Mouse (Mus musculus): ENCODE measurements around the gene Ppy. TPM values are rescaled to one million over a fixed set of nuclear protein-coding genes. Genes with fewer than 3 reads are reported as not detected.

Gene Ppy
- polyA plus RNA-seq, 1 experiment from 2014 or later, result not detected

GRCm38 (mm10) chr11:102117386-102117785 is 16.3 kb upstream of the Ppy start:
- no peaks in the 10 kb centered on the region; the same call in 1 of the 2 replicates for H3K4me1 ChIP-seq
- H3K9ac ChIP-seq (replicated peaks), result no peak overlapping the region
- H3K4me2 ChIP-seq (replicated peaks), result no peak overlapping the region
- peaks cover 4% of the 10 kb centered on the region for H3K27me3 ChIP-seq
- H3K36me3 ChIP-seq, result no peaks in the 10 kb centered on the region
- H3K27ac ChIP-seq (replicated peaks), result no peak overlapping the region
- no peaks in the 10 kb centered on the region for H3K9me3 ChIP-seq
- WGBS, result 85% methylated on average over 6 of the region's 6 CpGs
- H3K4me3 ChIP-seq, result no peak overlapping the region
- ATAC-seq (ENCODE audit: low FRiP score, low read depth), result no peak

- Histone ChIP-seq H3K4me2 (replicated peaks) (no peak overlapping the region), H3K4me3 (no peak overlapping the region), H3K27me3 (peaks cover 4% of the 10 kb centered on the region), H3K4me1 (no peaks in the 10 kb centered on the region; the same call in 1 of the 2 replicates), H3K9me3 (no peaks in the 10 kb centered on the region), H3K36me3 (no peaks in the 10 kb centered on the region), H3K9ac (replicated peaks) (no peak overlapping the region), H3K27ac (replicated peaks) (no peak overlapping the region)
- ATAC-seq (ENCODE audit: low FRiP score, low read depth), result no peak
- 85% methylated on average over 8 of the region's 8 CpGs for WGBS
These were observed 15.1 kb upstream of the Ppy start for GRCm38 (mm10) chr11:102116241-102116640.

DNA sequence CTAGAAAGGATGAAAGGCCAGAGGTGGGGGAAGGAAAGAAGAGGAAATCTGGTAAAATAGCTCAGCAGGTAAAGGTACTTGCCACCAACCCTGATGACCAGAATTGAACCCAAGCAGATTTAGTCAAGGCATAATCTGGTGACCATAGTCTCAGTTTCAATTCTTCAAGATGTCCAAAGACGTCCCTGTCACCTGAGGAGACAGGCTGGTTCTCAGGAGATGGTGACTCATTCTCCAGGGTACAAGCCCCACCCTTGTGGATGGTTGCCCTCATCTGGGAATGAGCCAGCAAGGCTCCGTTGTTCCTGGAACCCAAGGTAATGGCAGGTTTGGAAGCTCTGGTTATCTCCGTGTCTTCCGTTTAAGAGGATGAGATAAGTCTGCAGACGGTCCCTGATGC is 10.5 kb upstream of the Ppy start:
- Histone ChIP-seq H3K9me3 (no peaks in the 10 kb centered on the region), H3K27ac (replicated peaks) (no peak overlapping the region), H3K4me2 (replicated peaks) (no peak overlapping the region), H3K4me3 (no peak overlapping the region), H3K27me3 (peaks cover 32% of the 10 kb centered on the region), H3K4me1 (peaks cover 3% of the 10 kb centered on the region; the same call in 1 of the 2 replicates), H3K9ac (replicated peaks) (no peak overlapping the region), H3K36me3 (no peaks in the 10 kb centered on the region)
- WGBS, result 83% methylated on average over 5 of the region's 5 CpGs
- no peak for ATAC-seq (ENCODE audit: low FRiP score, low read depth)

DNA sequence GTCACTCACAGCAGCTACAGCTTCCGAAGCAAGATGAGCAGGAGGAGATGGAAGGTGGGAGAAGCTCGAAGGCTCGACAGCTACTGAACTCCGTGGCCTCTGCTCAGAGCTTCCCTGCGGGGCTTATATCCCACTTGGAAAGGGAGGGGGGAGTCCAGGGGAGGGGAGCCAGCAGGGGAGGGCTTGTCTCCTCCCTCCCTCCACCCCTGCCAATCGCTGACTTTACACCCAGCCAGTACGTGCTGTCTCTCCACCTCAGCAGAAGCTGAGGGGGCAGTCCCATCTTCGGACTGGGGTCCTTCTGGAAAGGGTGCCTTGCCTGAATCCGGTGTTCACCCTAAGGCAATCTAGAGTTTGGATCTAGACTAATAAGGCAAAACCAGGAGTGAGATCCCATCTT is 6.6 kb upstream of the Ppy start, which contains the start of gene Pyy:
Gene Pyy (minus strand): TSS at position 101 of the 400 bp plus-strand sequence.
- peaks cover 3% of the 10 kb centered on the region; the same call in 1 of the 2 replicates for H3K4me1 ChIP-seq
- peaks cover 66% of the 10 kb centered on the region for H3K27me3 ChIP-seq
- no peak within 1 kb of the TSS for H3K9ac ChIP-seq (replicated peaks)
- no peak for ATAC-seq (ENCODE audit: low FRiP score, low read depth)
- H3K9me3 ChIP-seq, result no peaks in the 10 kb centered on the region
- no peak within 1 kb of the TSS for H3K27ac ChIP-seq (replicated peaks)
- H3K4me3 ChIP-seq, result 0 out of 2 replicates have a peak within 1 kb of the TSS, but pooled peaks have one; percentile 9
- no peaks in the 10 kb centered on the region for H3K36me3 ChIP-seq
- no peak within 1 kb of the TSS for H3K4me2 ChIP-seq (replicated peaks)
- WGBS, result 12% methylated on average over 9 of the region's 9 CpGs

DNA sequence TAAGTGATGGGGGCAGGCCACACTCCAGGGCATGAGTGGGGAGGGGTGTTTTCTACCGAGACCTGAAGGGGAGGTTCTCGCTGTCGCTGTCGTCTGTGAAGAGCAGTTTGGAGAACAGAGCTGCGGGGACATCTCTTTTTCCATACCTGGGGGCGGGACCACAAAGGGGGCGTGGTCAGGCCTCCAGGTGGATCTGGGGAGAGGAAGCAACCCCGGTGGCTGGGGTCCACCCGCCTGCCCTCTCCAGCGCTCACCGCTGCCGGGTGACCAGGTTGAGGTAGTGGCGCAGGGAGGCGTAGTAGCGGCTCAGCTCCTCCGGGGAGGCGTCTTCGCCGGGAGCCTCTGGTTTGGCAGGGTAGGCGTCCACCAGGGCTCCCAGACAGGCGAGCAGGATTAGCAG is 5.8 kb upstream of the Ppy start:
- 0 out of 2 replicates have a peak overlapping the region, but pooled peaks have one; percentile 9 for H3K4me3 ChIP-seq
- H3K4me1 ChIP-seq, result peaks cover 3% of the 10 kb centered on the region; the same call in 1 of the 2 replicates
- no peak overlapping the region for H3K27ac ChIP-seq (replicated peaks)
- H3K9me3 ChIP-seq, result no peaks in the 10 kb centered on the region
- no peak overlapping the region for H3K4me2 ChIP-seq (replicated peaks)
- ATAC-seq (ENCODE audit: low FRiP score, low read depth), result no peak
- no peak overlapping the region for H3K9ac ChIP-seq (replicated peaks)
- 4% methylated on average over 21 of the region's 21 CpGs for WGBS
- H3K27me3 ChIP-seq, result peaks cover 72% of the 10 kb centered on the region
- H3K36me3 ChIP-seq, result no peaks in the 10 kb centered on the region

DNA sequence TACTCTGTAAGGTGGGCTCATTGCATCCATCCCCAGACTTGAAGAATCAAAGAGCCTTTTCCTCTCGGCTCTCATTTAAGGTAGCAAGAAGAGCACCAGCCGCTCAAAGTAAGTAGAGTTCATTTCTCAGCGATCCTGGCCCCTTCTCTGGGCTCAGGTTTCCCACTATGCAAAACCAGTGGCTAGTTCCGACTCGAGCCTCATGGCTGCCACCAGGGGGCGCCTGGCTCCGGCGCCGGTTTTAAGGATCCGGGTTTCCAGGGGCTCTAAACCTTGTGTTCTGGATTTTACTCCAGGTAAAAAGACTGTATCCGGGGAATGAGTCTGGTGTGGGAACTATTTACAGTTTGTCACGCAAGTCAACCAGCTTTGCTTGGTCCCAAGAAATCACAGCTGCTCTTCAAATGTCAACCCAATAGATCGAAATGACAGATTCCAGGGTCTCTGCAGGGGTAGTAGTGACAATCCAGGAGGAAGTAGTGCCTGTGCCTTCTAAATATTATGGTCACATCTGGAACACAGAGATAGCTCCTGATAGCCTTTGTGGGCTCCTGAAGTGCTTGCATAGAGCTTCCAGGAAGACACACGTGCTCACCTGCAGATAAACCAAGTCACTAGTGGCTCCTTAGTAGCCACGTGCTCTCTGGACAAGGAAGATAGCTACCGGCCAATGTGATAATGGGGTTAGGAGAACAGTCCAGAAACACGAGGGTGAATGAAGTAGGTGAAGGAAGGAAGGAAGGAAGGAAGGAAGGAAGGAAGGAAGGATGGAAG is 1.6 kb upstream of the Ppy start:
- Histone ChIP-seq H3K4me2 (replicated peaks) (no peak overlapping the region), H3K9ac (replicated peaks) (no peak overlapping the region), H3K27ac (replicated peaks) (no peak overlapping the region), H3K9me3 (no peaks in the 10 kb centered on the region), H3K27me3 (peaks cover 84% of the 10 kb centered on the region), H3K36me3 (no peaks in the 10 kb centered on the region), H3K4me1 (peaks cover 3% of the 10 kb centered on the region; the same call in 1 of the 2 replicates), H3K4me3 (no peak overlapping the region)
- ATAC-seq (ENCODE audit: low FRiP score, low read depth), result no peak
- 19% methylated on average over 17 of the region's 17 CpGs for WGBS

DNA sequence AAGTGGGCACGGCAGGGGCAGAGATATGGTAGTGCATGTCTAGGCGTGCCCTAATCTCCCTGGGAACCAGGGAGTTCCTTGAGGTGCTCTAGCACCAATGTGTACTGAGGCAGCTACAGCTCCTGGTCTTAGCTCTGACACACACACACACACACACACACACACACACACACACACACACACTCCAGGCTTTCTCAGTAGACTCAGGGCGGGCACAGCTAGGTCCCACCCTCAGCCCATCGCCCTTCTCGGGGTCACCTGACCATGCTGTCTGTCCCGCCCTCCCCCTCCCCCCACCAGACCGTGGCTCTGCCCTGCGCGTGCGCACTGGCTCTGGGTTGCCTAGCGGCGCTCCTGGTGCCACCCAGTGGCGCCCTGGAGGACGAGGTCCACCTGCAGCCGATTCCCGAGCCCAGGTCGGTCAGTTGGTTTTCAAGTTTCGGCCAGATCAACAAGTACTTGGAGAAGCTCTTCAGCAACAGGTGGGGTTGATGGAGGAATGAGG is 4.2 kb downstream of the Ppy start:
- no peaks in the 10 kb centered on the region for H3K9me3 ChIP-seq
- H3K4me3 ChIP-seq, result peak overlapping the region; percentile 19; the same call in 1 of the 2 replicates
- H3K27ac ChIP-seq (replicated peaks), result no peak overlapping the region
- H3K36me3 ChIP-seq, result no peaks in the 10 kb centered on the region
- H3K4me2 ChIP-seq (replicated peaks), result peak overlapping the region; percentile 51
- WGBS, result 10% methylated on average over 18 of the region's 18 CpGs
- peaks cover 32% of the 10 kb centered on the region for H3K27me3 ChIP-seq
- H3K9ac ChIP-seq (replicated peaks), result no peak overlapping the region
- ATAC-seq (ENCODE audit: low FRiP score, low read depth), result peak; percentile 91
- peaks cover 13% of the 10 kb centered on the region for H3K4me1 ChIP-seq

GRCm38 (mm10) chr11:102096446-102096845 is 4.7 kb downstream of the Ppy start:
- H3K4me3 ChIP-seq, result peak overlapping the region; percentile 19; the same call in 1 of the 2 replicates
- H3K27me3 ChIP-seq, result peaks cover 32% of the 10 kb centered on the region
- no peaks in the 10 kb centered on the region for H3K36me3 ChIP-seq
- ATAC-seq (ENCODE audit: low FRiP score, low read depth), result no peak
- peaks cover 13% of the 10 kb centered on the region for H3K4me1 ChIP-seq
- H3K9ac ChIP-seq (replicated peaks), result no peak overlapping the region
- WGBS, result 73% methylated on average over 5 of the region's 5 CpGs
- no peaks in the 10 kb centered on the region for H3K9me3 ChIP-seq
- H3K27ac ChIP-seq (replicated peaks), result no peak overlapping the region
- H3K4me2 ChIP-seq (replicated peaks), result peak overlapping the region; percentile 51

DNA sequence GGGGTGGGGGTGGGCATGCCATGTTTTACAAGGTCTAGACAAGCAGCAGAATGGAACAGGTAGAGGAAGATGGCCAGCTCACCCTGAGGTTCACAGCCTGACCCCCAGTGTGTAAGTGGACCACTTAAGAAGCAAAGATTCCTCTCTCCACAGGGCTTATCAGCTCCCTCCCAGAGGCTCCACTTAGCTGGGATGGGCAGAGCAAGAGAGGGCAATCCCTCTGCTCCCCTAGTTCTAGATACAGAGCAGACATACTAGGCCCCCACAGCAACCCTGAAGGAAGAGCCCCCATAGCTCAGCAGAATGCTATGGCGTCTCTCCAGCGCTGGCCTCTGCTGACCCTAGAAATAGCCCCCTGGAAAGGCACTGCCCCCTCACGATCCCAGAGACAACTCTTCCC is 5.4 kb downstream of the Ppy start:
- WGBS, result 74% methylated on average over 3 of the region's 3 CpGs
- no peaks in the 10 kb centered on the region for H3K9me3 ChIP-seq
- H3K27ac ChIP-seq (replicated peaks), result no peak overlapping the region
- no peak overlapping the region for H3K9ac ChIP-seq (replicated peaks)
- H3K4me2 ChIP-seq (replicated peaks), result no peak overlapping the region
- peaks cover 24% of the 10 kb centered on the region for H3K27me3 ChIP-seq
- no peak for ATAC-seq (ENCODE audit: low FRiP score, low read depth)
- H3K4me1 ChIP-seq, result peaks cover 13% of the 10 kb centered on the region
- no peaks in the 10 kb centered on the region for H3K36me3 ChIP-seq
- H3K4me3 ChIP-seq, result no peak overlapping the region

DNA sequence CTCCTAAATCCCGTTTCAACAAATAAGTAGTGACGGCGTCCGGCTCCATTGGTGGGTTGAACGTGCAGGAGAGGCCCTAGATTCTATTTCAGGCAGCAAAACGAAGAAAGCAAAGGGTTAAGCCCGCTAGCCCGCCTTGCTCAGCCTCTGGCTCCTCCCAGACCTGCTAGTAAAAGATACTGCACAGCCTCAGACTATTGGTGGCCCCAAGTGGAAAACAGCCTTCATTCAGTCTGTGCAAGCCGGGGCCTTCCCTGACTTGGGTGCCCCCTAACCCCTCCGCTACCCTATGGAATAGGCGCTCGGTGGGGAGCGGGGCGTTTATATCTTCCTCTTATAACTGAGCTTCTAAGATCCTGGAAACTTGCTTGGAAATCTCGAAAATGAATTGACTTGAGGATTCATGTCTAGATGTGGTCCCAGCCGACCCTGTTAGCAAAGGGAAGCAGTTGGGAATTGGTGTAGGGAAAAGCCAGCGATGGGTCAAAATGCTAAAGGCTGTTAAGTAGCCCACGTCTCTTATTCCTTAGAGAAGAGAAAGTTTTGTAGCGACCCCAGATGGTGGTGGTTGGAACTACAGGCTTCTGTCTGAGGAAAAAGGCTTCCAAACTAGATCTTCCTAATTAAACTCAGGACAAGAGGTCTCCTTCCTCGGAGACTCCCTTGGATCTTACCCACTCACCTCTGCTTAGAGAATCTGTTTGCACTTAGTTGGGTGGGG is 11.9 kb downstream of the Ppy start:
- Histone ChIP-seq H3K27ac (replicated peaks) (peak overlapping the region; percentile 96), H3K4me2 (replicated peaks) (peak overlapping the region; percentile 83), H3K4me1 (peaks cover 36% of the 10 kb centered on the region), H3K27me3 (peaks cover 7% of the 10 kb centered on the region; the same call in 1 of the 2 replicates), H3K9ac (replicated peaks) (peak overlapping the region; percentile 79), H3K4me3 (peak overlapping the region; percentile 63), H3K9me3 (no peaks in the 10 kb centered on the region), H3K36me3 (peaks cover 5% of the 10 kb centered on the region; the same call in 1 of the 2 replicates)
- WGBS, result 1% methylated on average over 20 of the region's 20 CpGs
- peak; percentile 35 for ATAC-seq (ENCODE audit: low FRiP score, low read depth)

- Histone ChIP-seq H3K27ac (replicated peaks) (peak within 1 kb of the TSS; percentile 96), H3K36me3 (peaks cover 7% of the 10 kb centered on the region; the same call in 1 of the 2 replicates), H3K4me3 (peak within 1 kb of the TSS; percentile 63), H3K9ac (replicated peaks) (peak within 1 kb of the TSS; percentile 79), H3K9me3 (no peaks in the 10 kb centered on the region), H3K27me3 (peaks cover 7% of the 10 kb centered on the region; the same call in 1 of the 2 replicates), H3K4me1 (peaks cover 39% of the 10 kb centered on the region), H3K4me2 (replicated peaks) (peak within 1 kb of the TSS; percentile 83)
- peak; percentile 61 for ATAC-seq (ENCODE audit: low FRiP score, low read depth)
- WGBS, result under 1% methylated on average over 48 of the region's 49 CpGs
These were observed 12.9 kb downstream of the Ppy start, which contains the start of gene Mpp2 for GRCm38 (mm10) chr11:102087931-102088898. Gene Mpp2, minus strand, starts transcription at chr11:102088515.

Data from midbrain, embryonic 12.5 days (tissue).